Mouse (Mus musculus): ENCODE data around the gene Noa1. TPM values are rescaled to one million over a fixed set of nuclear protein-coding genes. Genes with fewer than 3 reads are reported as not detected.
A peak's percentile ranks its signal among the peaks of the same experiment; 100 is the strongest.

Gene Noa1
- polyA plus RNA-seq, 1 experiment from 2014 or later, result 12.3 TPM

- Histone ChIP-seq H3K36me3 (ENCODE audit: control insufficient read depth, insufficient read depth) (peaks cover 39% of the 10 kb centered on the region), H3K27ac (ENCODE audit: low read depth, low read length) (no peak overlapping the region), H3K27me3 (replicated peaks; ENCODE audit: control insufficient read depth, insufficient read depth, low read length) (no peaks in the 10 kb centered on the region), H3K4me3 (ENCODE audit: low read depth, low read length) (no peak overlapping the region), H3K9ac (ENCODE audit: low read depth, low read length) (no peak overlapping the region), H3K4me1 (replicated peaks; ENCODE audit: control insufficient read depth, insufficient read depth, low read length) (no peaks in the 10 kb centered on the region), H3K9me3 (ENCODE audit: control insufficient read depth) (no peaks in the 10 kb centered on the region), H3K4me2 (replicated peaks; ENCODE audit: low read depth) (no peak overlapping the region)
- ATAC-seq, result no peak
- WGBS, result 82% methylated on average over 9 of the region's 9 CpGs
- TF ChIP-seq CTCF (IDR thresholded peaks at IDR 0.05; ENCODE audit: low read depth), result no peak
These were observed 41.8 kb upstream of the Noa1 start for GRCm38 (mm10) chr5:77351691-77352090.

GRCm38 (mm10) chr5:77349971-77350658 lies 40.2 kb upstream of the Noa1 start:
- Histone ChIP-seq H3K9ac (ENCODE audit: low read depth, low read length) (no peak overlapping the region), H3K9me3 (ENCODE audit: control insufficient read depth) (no peaks in the 10 kb centered on the region), H3K4me1 (replicated peaks; ENCODE audit: control insufficient read depth, insufficient read depth, low read length) (no peaks in the 10 kb centered on the region), H3K27me3 (replicated peaks; ENCODE audit: control insufficient read depth, insufficient read depth, low read length) (no peaks in the 10 kb centered on the region), H3K36me3 (ENCODE audit: control insufficient read depth, insufficient read depth) (peaks cover 53% of the 10 kb centered on the region), H3K4me3 (ENCODE audit: low read depth, low read length) (no peak overlapping the region), H3K4me2 (replicated peaks; ENCODE audit: low read depth) (no peak overlapping the region), H3K27ac (ENCODE audit: low read depth, low read length) (no peak overlapping the region)
- WGBS, result 92% methylated on average over 15 of the region's 15 CpGs
- peak; percentile 24; the same call in 1 of the 2 replicates for TF ChIP-seq CTCF (IDR thresholded peaks at IDR 0.05; ENCODE audit: low read depth)
- no peak for ATAC-seq

DNA sequence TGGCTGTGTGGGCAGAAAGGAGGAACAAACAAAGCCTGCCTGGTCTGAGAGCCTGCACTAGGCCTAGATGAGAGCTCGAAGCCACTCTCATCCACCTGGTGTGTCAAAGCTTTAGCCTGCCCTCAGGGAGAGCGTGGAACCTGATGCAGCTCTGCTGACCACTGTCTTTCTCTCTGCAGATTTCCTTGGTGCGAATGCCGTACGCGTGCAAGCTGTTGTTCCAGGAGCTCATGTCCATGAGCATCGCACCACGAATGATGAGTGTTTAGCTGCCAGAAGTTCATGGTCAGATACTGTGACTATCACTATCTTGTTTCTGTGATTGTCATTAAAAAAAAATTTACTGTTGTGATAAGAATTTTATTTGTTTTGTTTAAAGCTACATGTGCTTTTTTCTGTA lies 39.0 kb upstream of the Noa1 start:
- H3K36me3 ChIP-seq (ENCODE audit: control insufficient read depth, insufficient read depth), result peaks cover 59% of the 10 kb centered on the region
- H3K4me2 ChIP-seq (replicated peaks; ENCODE audit: low read depth), result no peak overlapping the region
- no peaks in the 10 kb centered on the region for H3K27me3 ChIP-seq (replicated peaks; ENCODE audit: control insufficient read depth, insufficient read depth, low read length)
- H3K9me3 ChIP-seq (ENCODE audit: control insufficient read depth), result no peaks in the 10 kb centered on the region
- H3K4me1 ChIP-seq (replicated peaks; ENCODE audit: control insufficient read depth, insufficient read depth, low read length), result no peaks in the 10 kb centered on the region
- no peak overlapping the region for H3K9ac ChIP-seq (ENCODE audit: low read depth, low read length)
- H3K27ac ChIP-seq (ENCODE audit: low read depth, low read length), result no peak overlapping the region
- TF ChIP-seq CTCF (IDR thresholded peaks at IDR 0.05; ENCODE audit: low read depth), result no peak
- ATAC-seq, result no peak
- 94% methylated on average over 8 of the region's 8 CpGs for WGBS
- H3K4me3 ChIP-seq (ENCODE audit: low read depth, low read length), result no peak overlapping the region

DNA sequence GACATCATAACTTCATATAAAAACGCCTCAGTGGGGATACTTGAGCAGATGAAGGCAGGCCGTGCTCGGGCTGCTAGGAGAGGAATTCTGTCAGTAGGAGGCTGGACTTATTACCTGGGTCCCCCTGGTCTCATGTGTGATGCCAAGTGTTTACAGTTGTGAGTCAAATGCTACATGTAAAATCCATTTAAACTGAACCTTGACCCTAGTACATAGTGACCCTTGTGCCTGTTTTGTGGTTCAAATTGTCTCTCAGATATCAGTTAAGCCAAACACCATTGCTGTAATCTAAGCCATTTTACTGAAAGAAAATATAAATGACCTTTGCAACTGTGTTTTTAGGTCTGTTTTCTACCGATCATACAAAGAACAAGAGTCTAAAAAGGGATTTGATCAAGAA lies 30.1 kb upstream of the Noa1 start:
- Histone ChIP-seq H3K27ac (ENCODE audit: low read depth, low read length) (no peak overlapping the region), H3K36me3 (ENCODE audit: control insufficient read depth, insufficient read depth) (peaks cover 68% of the 10 kb centered on the region), H3K9ac (ENCODE audit: low read depth, low read length) (no peak overlapping the region), H3K4me1 (replicated peaks; ENCODE audit: control insufficient read depth, insufficient read depth, low read length) (no peaks in the 10 kb centered on the region), H3K27me3 (replicated peaks; ENCODE audit: control insufficient read depth, insufficient read depth, low read length) (no peaks in the 10 kb centered on the region), H3K4me3 (ENCODE audit: low read depth, low read length) (no peak overlapping the region), H3K4me2 (replicated peaks; ENCODE audit: low read depth) (no peak overlapping the region), H3K9me3 (ENCODE audit: control insufficient read depth) (no peaks in the 10 kb centered on the region)
- ATAC-seq, result no peak
- 77% methylated on average over 4 of the region's 4 CpGs for WGBS
- TF ChIP-seq CTCF (IDR thresholded peaks at IDR 0.05; ENCODE audit: low read depth), result no peak

- H3K9ac ChIP-seq (ENCODE audit: low read depth, low read length), result no peak overlapping the region
- H3K4me1 ChIP-seq (replicated peaks; ENCODE audit: control insufficient read depth, insufficient read depth, low read length), result no peaks in the 10 kb centered on the region
- 81% methylated on average over 5 of the region's 5 CpGs for WGBS
- no peak overlapping the region for H3K4me3 ChIP-seq (ENCODE audit: low read depth, low read length)
- no peaks in the 10 kb centered on the region for H3K9me3 ChIP-seq (ENCODE audit: control insufficient read depth)
- TF ChIP-seq CTCF (IDR thresholded peaks at IDR 0.05; ENCODE audit: low read depth), result peak; percentile 44
- no peaks in the 10 kb centered on the region for H3K27me3 ChIP-seq (replicated peaks; ENCODE audit: control insufficient read depth, insufficient read depth, low read length)
- no peak overlapping the region for H3K27ac ChIP-seq (ENCODE audit: low read depth, low read length)
- no peak overlapping the region for H3K4me2 ChIP-seq (replicated peaks; ENCODE audit: low read depth)
- ATAC-seq, result no peak
- peaks cover 74% of the 10 kb centered on the region for H3K36me3 ChIP-seq (ENCODE audit: control insufficient read depth, insufficient read depth)
These were observed 20.3 kb upstream of the Noa1 start for GRCm38 (mm10) chr5:77330154-77330553.

DNA sequence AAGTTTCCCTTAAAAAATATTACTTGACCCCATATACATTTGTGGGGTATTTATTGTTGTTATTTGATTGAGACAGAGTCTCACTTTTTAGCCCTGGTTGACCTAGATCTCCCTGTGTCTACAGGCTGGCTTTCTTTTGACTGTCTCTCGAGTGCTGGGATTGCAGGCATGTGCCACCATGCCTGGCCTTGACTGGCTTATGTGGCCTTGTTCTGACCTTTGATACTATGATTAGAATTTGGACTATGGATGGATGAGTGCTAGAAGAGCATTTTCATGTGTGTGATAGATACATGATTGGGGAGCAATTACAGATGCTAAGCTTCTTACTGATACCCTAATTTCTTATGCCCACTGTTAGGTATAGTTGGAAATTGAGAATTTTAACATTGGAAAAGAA lies 15.1 kb upstream of the Noa1 start:
- Histone ChIP-seq H3K9me3 (ENCODE audit: control insufficient read depth) (no peaks in the 10 kb centered on the region), H3K4me1 (replicated peaks; ENCODE audit: control insufficient read depth, insufficient read depth, low read length) (no peaks in the 10 kb centered on the region), H3K27ac (ENCODE audit: low read depth, low read length) (no peak overlapping the region), H3K36me3 (ENCODE audit: control insufficient read depth, insufficient read depth) (peaks cover 84% of the 10 kb centered on the region), H3K27me3 (replicated peaks; ENCODE audit: control insufficient read depth, insufficient read depth, low read length) (no peaks in the 10 kb centered on the region), H3K9ac (ENCODE audit: low read depth, low read length) (no peak overlapping the region), H3K4me2 (replicated peaks; ENCODE audit: low read depth) (no peak overlapping the region), H3K4me3 (ENCODE audit: low read depth, low read length) (no peak overlapping the region)
- ATAC-seq, result no peak
- no peak for TF ChIP-seq CTCF (IDR thresholded peaks at IDR 0.05; ENCODE audit: low read depth)
- 56% methylated on average over 1 of the region's 1 CpGs for WGBS
